Mouse (Mus musculus): ENCODE measurements around the gene Ankrd7. TPM values are rescaled to one million over a fixed set of nuclear protein-coding genes. Genes with fewer than 3 reads are reported as not detected.

Gene Ankrd7
- polyA plus RNA-seq, 1 experiment from 2014 or later: 0.13 TPM

- Histone ChIP-seq H3K36me3 (no peaks in the 10 kb centered on the region), H3K4me3 (no peak overlapping the region), H3K27me3 (no peaks in the 10 kb centered on the region), H3K9me3 (no peaks in the 10 kb centered on the region), H3K4me2 (no peak overlapping the region), H3K27ac (no peak overlapping the region), H3K9ac (no peak overlapping the region), H3K4me1 (no peaks in the 10 kb centered on the region)
- no peak for ATAC-seq (ENCODE audit: insufficient number of reproducible peaks, low FRiP score, low TSS enrichment, low read depth)
These were observed 28.0 kb downstream of the Ankrd7 start for GRCm38 (mm10) chr6:18894142-18894541.

DNA sequence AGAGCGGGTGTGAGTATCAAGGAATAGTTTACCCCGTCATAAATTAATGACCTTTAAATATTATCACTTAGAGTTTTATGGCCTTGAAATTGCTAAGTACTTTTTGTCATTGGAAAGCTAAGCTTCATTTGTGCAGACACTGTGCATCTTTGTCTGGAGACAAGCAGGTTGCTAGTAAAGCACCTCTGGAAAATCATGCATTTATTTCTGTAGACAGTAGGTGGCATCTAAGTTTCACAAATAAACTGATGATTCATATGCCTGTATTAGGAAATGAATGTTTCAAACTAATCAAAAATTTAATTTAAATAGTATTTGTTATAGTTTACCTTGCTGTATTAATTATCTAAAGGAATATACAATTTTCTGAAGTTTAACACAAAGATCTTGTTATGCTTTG is 41.1 kb downstream of the Ankrd7 start:
- H3K9me3 ChIP-seq: no peaks in the 10 kb centered on the region
- no peak for ATAC-seq (ENCODE audit: insufficient number of reproducible peaks, low FRiP score, low TSS enrichment, low read depth)
- H3K27ac ChIP-seq: no peak overlapping the region
- H3K9ac ChIP-seq: no peak overlapping the region
- WGBS: 75% methylated on average over 2 of the region's 2 CpGs
- H3K4me1 ChIP-seq: no peaks in the 10 kb centered on the region
- no peaks in the 10 kb centered on the region for H3K36me3 ChIP-seq
- no peak overlapping the region for H3K4me2 ChIP-seq
- H3K4me3 ChIP-seq: no peak overlapping the region
- no peaks in the 10 kb centered on the region for H3K27me3 ChIP-seq

- H3K4me2 ChIP-seq: no peak overlapping the region
- no peaks in the 10 kb centered on the region for H3K4me1 ChIP-seq
- H3K27me3 ChIP-seq: no peaks in the 10 kb centered on the region
- H3K36me3 ChIP-seq: no peaks in the 10 kb centered on the region
- no peak overlapping the region for H3K27ac ChIP-seq
- H3K9ac ChIP-seq: no peak overlapping the region
- no peaks in the 10 kb centered on the region for H3K9me3 ChIP-seq
- ATAC-seq (ENCODE audit: insufficient number of reproducible peaks, low FRiP score, low TSS enrichment, low read depth): no peak
- 75% methylated on average over 4 of the region's 4 CpGs for WGBS
- no peak overlapping the region for H3K4me3 ChIP-seq
These were observed 47.1 kb downstream of the Ankrd7 start for GRCm38 (mm10) chr6:18913179-18913578.

- Histone ChIP-seq H3K27ac (no peak overlapping the region), H3K36me3 (no peaks in the 10 kb centered on the region), H3K9ac (no peak overlapping the region), H3K4me2 (no peak overlapping the region), H3K27me3 (no peaks in the 10 kb centered on the region), H3K9me3 (no peaks in the 10 kb centered on the region), H3K4me3 (no peak overlapping the region), H3K4me1 (no peaks in the 10 kb centered on the region)
- ATAC-seq (ENCODE audit: insufficient number of reproducible peaks, low FRiP score, low TSS enrichment, low read depth): no peak
- WGBS: 33% methylated on average over 4 of the region's 4 CpGs
These were observed 49.9 kb downstream of the Ankrd7 start for GRCm38 (mm10) chr6:18916021-18916420.

- Histone ChIP-seq H3K4me2 (no peak overlapping the region), H3K27ac (no peak overlapping the region), H3K9ac (no peak overlapping the region), H3K4me3 (no peak overlapping the region), H3K36me3 (no peaks in the 10 kb centered on the region), H3K27me3 (no peaks in the 10 kb centered on the region), H3K4me1 (no peaks in the 10 kb centered on the region), H3K9me3 (no peaks in the 10 kb centered on the region)
- no peak for ATAC-seq (ENCODE audit: insufficient number of reproducible peaks, low FRiP score, low TSS enrichment, low read depth)
- WGBS: 73% methylated on average over 4 of the region's 4 CpGs
These were observed 50.4 kb downstream of the Ankrd7 start for GRCm38 (mm10) chr6:18916471-18916870.

Other genes starting within 250 kb of the Ankrd7 start
- gene Lsm8, start 17.7 kb upstream of the Ankrd7 start, polyA plus RNA-seq (2015; fragmentation: Nextera tagmentation; extraction: Ambion mirVana): 136 and 147 TPM in 2 replicates